Mouse (Mus musculus): Measurements from ENCODE around the gene Nt5c1b. TPM values are rescaled to one million over a fixed set of nuclear protein-coding genes. Genes with fewer than 3 reads are reported as not detected.

The Nt5c1b gene
- polyA plus RNA-seq, 1 experiment = not detected

DNA sequence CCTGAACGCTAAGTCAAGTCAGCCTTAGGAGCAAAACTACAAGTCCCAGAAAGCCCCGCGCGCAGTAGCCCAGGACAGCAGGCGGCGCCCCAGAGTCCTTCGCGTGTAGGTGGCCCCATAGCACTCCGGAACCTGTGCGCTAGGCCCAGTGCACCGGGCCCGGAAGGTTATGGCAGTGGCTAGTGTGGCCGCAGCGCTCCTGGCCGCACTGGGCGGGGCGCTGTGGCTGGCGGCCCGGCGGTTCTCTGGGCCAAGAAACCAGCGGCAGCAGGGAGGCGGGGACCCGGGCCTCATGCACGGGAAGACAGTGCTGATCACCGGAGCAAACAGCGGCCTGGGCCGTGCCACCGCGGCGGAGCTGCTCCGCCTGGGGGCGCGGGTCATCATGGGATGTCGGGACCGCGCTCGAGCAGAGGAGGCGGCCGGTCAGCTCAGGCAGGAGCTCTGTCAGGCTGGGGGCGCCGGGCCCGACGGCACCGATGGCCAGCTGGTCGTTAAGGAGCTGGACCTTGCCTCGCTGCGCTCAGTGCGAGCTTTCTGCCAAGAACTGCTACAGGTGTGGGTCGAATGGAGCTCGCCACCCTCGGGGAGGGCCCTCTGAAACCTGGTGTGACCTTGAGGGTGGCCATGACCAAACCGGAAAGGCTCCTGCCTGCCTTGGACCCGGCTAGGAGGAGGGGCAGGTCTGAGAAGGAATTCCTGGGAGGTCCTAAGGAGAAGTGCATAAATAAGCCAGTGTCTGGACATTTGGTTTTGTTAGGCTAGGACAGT lies 21.1 kb downstream of the Nt5c1b start, which contains the start of gene Rdh14:
TSS of gene Rdh14 (plus strand) at position 102 of the 771 bp plus-strand sequence.
- Histone ChIP-seq H3K27me3 (ENCODE audit: control insufficient read depth, insufficient read depth, insufficient read length) (no peaks in the 10 kb centered on the region), H3K79me2 (ENCODE audit: control insufficient read depth, insufficient read depth) (peaks cover 26% of the 10 kb centered on the region), H3ac (ENCODE audit: control insufficient read depth, insufficient read length, low read depth) (peak within 1 kb of the TSS; percentile 97), H3K36me3 (ENCODE audit: control insufficient read depth, insufficient read depth) (peaks cover 16% of the 10 kb centered on the region), H3K4me3 (ENCODE audit: insufficient read depth, poor library complexity, severe bottlenecking) (peak within 1 kb of the TSS; percentile 79), H3K79me3 (ENCODE audit: low read depth) (peaks cover 15% of the 10 kb centered on the region)
- TF ChIP-seq MAX (IDR thresholded peaks at IDR 0.05) (peak; percentile 66), CEBPB (IDR thresholded peaks at IDR 0.05; ENCODE audit: low read depth) (no peak), MYOG (IDR thresholded peaks at IDR 0.05; ENCODE audit: control insufficient read depth, extremely low read depth, insufficient read length) (no peak), CTCF (IDR thresholded peaks at IDR 0.05; ENCODE audit: control insufficient read depth, insufficient read depth, insufficient read length) (peak; percentile 74), FOSL1 (IDR thresholded peaks at IDR 0.05; ENCODE audit: insufficient read depth, low read length, poor library complexity, severe bottlenecking) (no peak), MYOD1 (IDR thresholded peaks at IDR 0.05; ENCODE audit: control insufficient read depth, insufficient read length, low read depth) (no peak), USF1 (IDR thresholded peaks at IDR 0.05; ENCODE audit: low read depth) (no peak)

DNA sequence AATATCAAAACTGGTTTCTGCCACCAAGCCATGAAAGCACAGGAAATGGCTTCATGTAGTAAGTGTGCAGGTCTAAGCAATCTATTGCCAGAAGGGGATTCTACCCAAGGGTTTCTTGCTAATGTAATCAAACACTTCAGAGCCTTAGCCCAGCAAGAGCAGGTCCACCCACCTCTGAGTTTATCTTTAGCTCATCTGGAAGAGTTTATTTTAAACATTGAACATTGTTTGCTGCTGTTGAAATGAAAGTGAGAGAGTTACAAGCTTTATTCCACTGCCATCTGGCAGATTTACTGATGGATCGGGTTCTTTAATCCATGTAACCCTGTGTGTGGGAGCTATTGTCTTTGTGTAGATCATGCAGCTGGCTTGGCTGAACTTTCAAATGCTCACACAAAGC lies 31.0 kb downstream of the Nt5c1b start:
- Histone ChIP-seq H3K79me2 (ENCODE audit: control insufficient read depth, insufficient read depth) (no peaks in the 10 kb centered on the region), H3K36me3 (ENCODE audit: control insufficient read depth, insufficient read depth) (no peaks in the 10 kb centered on the region), H3ac (ENCODE audit: control insufficient read depth, insufficient read length, low read depth) (no peak overlapping the region), H3K79me3 (ENCODE audit: low read depth) (no peaks in the 10 kb centered on the region), H3K4me3 (ENCODE audit: insufficient read depth, poor library complexity, severe bottlenecking) (no peak overlapping the region), H3K27me3 (ENCODE audit: control insufficient read depth, insufficient read depth, insufficient read length) (no peaks in the 10 kb centered on the region)
- TF ChIP-seq MYOG (IDR thresholded peaks at IDR 0.05; ENCODE audit: control insufficient read depth, extremely low read depth, insufficient read length) (no peak), CEBPB (IDR thresholded peaks at IDR 0.05; ENCODE audit: low read depth) (no peak), MAX (IDR thresholded peaks at IDR 0.05) (no peak), FOSL1 (IDR thresholded peaks at IDR 0.05; ENCODE audit: insufficient read depth, low read length, poor library complexity, severe bottlenecking) (no peak), CTCF (IDR thresholded peaks at IDR 0.05; ENCODE audit: control insufficient read depth, insufficient read depth, insufficient read length) (no peak), USF1 (IDR thresholded peaks at IDR 0.05; ENCODE audit: low read depth) (no peak), MYOD1 (IDR thresholded peaks at IDR 0.05; ENCODE audit: control insufficient read depth, insufficient read length, low read depth) (no peak)

DNA sequence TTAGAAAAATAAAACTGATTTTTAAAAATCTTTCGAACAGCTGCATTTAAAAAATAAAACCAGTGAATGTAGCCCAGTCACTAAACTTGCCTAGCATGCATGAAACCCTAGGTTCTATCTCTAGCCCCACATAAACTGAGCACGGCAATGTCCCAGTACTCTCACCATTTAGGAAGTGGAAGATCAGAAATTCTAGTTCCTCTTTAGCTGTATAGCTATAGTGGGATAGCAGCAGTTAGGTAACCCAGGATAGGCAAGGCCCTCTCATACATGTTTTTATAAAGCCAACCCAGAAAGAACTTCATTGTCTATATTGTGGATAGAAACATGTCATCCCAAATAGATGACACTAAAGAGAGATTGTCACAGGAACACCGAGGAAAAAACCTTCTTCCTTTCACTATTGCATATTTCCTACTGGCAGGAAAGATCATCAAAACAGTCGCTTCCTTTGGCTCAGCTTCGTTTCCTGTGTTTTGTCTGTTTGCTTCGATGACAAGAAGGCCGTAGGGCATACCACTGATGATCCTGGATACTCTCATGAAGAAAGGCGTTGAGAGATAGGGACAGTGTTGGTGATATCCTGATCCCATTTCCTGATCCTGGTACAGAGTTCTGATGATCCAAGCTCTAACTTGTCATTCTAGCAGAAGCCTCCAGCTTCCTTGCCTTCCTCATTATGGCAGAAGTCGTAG lies 32.8 kb downstream of the Nt5c1b start:
- H3K4me3 ChIP-seq (ENCODE audit: insufficient read depth, poor library complexity, severe bottlenecking) = no peak overlapping the region
- no peaks in the 10 kb centered on the region for H3K27me3 ChIP-seq (ENCODE audit: control insufficient read depth, insufficient read depth, insufficient read length)
- H3K79me2 ChIP-seq (ENCODE audit: control insufficient read depth, insufficient read depth) = no peaks in the 10 kb centered on the region
- H3K79me3 ChIP-seq (ENCODE audit: low read depth) = no peaks in the 10 kb centered on the region
- H3ac ChIP-seq (ENCODE audit: control insufficient read depth, insufficient read length, low read depth) = no peak overlapping the region
- no peaks in the 10 kb centered on the region for H3K36me3 ChIP-seq (ENCODE audit: control insufficient read depth, insufficient read depth)
- TF ChIP-seq MYOD1 (IDR thresholded peaks at IDR 0.05; ENCODE audit: control insufficient read depth, insufficient read length, low read depth) (no peak), MAX (IDR thresholded peaks at IDR 0.05) (no peak), MYOG (IDR thresholded peaks at IDR 0.05; ENCODE audit: control insufficient read depth, extremely low read depth, insufficient read length) (no peak), USF1 (IDR thresholded peaks at IDR 0.05; ENCODE audit: low read depth) (no peak), FOSL1 (IDR thresholded peaks at IDR 0.05; ENCODE audit: insufficient read depth, low read length, poor library complexity, severe bottlenecking) (no peak), CTCF (IDR thresholded peaks at IDR 0.05; ENCODE audit: control insufficient read depth, insufficient read depth, insufficient read length) (no peak), CEBPB (IDR thresholded peaks at IDR 0.05; ENCODE audit: low read depth) (no peak)

DNA sequence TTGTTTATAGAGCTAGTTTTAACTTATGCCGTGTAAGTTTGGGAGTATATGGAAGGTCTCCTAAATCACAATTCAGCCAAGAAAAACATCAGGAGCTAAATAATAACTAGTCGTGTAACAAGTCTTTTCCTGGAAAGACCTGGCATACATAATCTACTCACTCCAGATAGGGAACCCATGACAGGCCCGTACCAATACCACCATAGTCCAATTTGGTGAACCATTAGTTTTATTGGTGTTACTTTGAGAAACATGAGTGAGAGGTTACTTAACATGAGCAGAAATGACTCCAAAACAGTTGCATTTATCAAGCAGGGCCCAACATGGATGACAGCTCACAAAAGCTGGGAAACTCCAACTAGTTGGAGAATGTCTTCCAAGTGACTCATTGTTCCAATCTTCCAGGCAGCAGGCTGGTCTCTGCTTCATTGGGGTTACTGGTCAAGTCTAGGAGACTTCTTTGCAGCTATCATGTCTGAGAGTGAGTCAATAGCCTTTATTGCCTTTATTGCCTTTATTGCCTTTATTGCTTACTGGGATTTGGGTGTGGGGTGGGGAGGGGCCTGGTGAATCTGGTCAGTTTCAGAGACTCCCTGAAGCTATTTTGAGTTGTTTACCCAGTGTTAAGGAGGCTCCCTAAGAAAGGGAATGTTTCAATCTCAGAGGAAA lies 40.9 kb downstream of the Nt5c1b start:
- TF ChIP-seq USF1 (IDR thresholded peaks at IDR 0.05; ENCODE audit: low read depth) (no peak), CEBPB (IDR thresholded peaks at IDR 0.05; ENCODE audit: low read depth) (no peak)
- Histone ChIP-seq H3K36me3 (ENCODE audit: control insufficient read depth, insufficient read depth) (no peaks in the 10 kb centered on the region), H3K4me3 (ENCODE audit: insufficient read depth, poor library complexity, severe bottlenecking) (no peak overlapping the region), H3K79me2 (ENCODE audit: control insufficient read depth, insufficient read depth) (no peaks in the 10 kb centered on the region), H3K27me3 (ENCODE audit: control insufficient read depth, insufficient read depth, insufficient read length) (no peaks in the 10 kb centered on the region), H3K79me3 (ENCODE audit: low read depth) (no peaks in the 10 kb centered on the region), H3ac (ENCODE audit: control insufficient read depth, insufficient read length, low read depth) (no peak overlapping the region)

DNA sequence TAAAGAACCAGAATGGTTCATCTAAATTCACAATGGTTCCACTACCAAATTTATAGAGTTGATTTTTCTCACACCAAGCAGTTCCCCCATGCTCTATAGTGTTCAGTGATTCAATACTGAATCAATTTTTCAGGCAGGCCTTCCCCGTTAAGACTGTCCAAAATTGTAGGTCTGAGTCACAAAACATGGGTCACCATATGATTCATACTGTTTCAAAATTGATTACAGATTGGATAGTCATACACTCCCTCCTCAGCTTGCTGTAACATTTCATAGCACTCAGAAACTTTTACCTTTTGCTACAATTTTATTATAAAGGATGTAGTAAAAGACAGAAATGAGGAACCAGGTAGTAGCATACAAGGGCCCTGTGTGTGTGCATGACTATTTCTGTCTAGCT lies 41.7 kb downstream of the Nt5c1b start:
- Histone ChIP-seq H3K79me2 (ENCODE audit: control insufficient read depth, insufficient read depth) (no peaks in the 10 kb centered on the region), H3K4me3 (ENCODE audit: insufficient read depth, poor library complexity, severe bottlenecking) (no peak overlapping the region), H3K36me3 (ENCODE audit: control insufficient read depth, insufficient read depth) (no peaks in the 10 kb centered on the region), H3K79me3 (ENCODE audit: low read depth) (no peaks in the 10 kb centered on the region), H3ac (ENCODE audit: control insufficient read depth, insufficient read length, low read depth) (no peak overlapping the region), H3K27me3 (ENCODE audit: control insufficient read depth, insufficient read depth, insufficient read length) (no peaks in the 10 kb centered on the region)
- TF ChIP-seq CTCF (IDR thresholded peaks at IDR 0.05; ENCODE audit: control insufficient read depth, insufficient read depth, insufficient read length) (no peak), FOSL1 (IDR thresholded peaks at IDR 0.05; ENCODE audit: insufficient read depth, low read length, poor library complexity, severe bottlenecking) (peak; percentile 10)
